Mouse (Mus musculus) embryonic fibroblast, embryonic 13.5 days (primary cell): ENCODE data around the gene Mrpl4.

Experiments
- CTCF ChIP-seq: IDR thresholded peaks from 2 replicates; pipeline ENCODE4 v1.5.1; 2011; ENCODE audit warnings: mild to moderate bottlenecking, control low read depth, low read length, moderate library complexity, borderline replicate concordance; ENCODE audit not compliant: insufficient read depth
- POLR2A ChIP-seq: IDR thresholded peaks from 2 replicates; pipeline ENCODE4 v1.6.1; 2011; ENCODE audit warnings: low read depth, mild to moderate bottlenecking, control low read depth, low read length, moderate library complexity

GRCm38 (mm10) chr9:21039779-21040178, 37.2 kb downstream of the Mrpl4 start:
- TF ChIP-seq CTCF (no peak), POLR2A (no peak)
